Mouse (Mus musculus) kidney, adult 2 months (tissue): ENCODE measurements around the gene Rnf123. TPM values are rescaled to one million over a fixed set of nuclear protein-coding genes. Genes with fewer than 3 reads are reported as not detected.

Experiments
- DNase-seq: peaks from one replicate; pipeline ENCODE4 v3.0.0; 2021
- H3K27ac ChIP-seq: fragments of 200-500 bp; 2 replicates; pipeline ENCODE4 v1.5.1; 2012; ENCODE audit warnings: low read depth, low read length, control low read depth, inconsistent platforms; ENCODE audit not compliant: insufficient read depth
- H3K27me3 ChIP-seq: fragments of 200-500 bp; replicated peaks from 2 replicates; pipeline ENCODE4 v1.6.1; 2012; ENCODE audit warnings: mild to moderate bottlenecking, moderate library complexity, low read length, inconsistent platforms; ENCODE audit not compliant: control insufficient read depth, insufficient read depth
- H3K36me3 ChIP-seq: fragments of 200-500 bp; 2 replicates; pipeline ENCODE4 v1.6.1; 2012; ENCODE audit warnings: mild to moderate bottlenecking, moderate library complexity, low read length, inconsistent platforms; ENCODE audit not compliant: control insufficient read depth, insufficient read depth
- H3K4me1 ChIP-seq: fragments of 200-500 bp; 2 replicates; pipeline ENCODE4 v1.6.1; 2011; ENCODE audit warnings: low read length; ENCODE audit not compliant: control insufficient read depth, insufficient read depth
- H3K4me3 ChIP-seq: fragments of 200-500 bp; 2 replicates; pipeline ENCODE4 v1.5.1; 2011; ENCODE audit warnings: mild to moderate bottlenecking, low read depth, low read length, control low read depth; ENCODE audit not compliant: insufficient read depth
- CTCF ChIP-seq: fragments of 200-500 bp; conservative IDR thresholded peaks from 2 replicates; pipeline ENCODE4 v1.5.1; 2011; ENCODE audit warnings: low read depth, mild to moderate bottlenecking, control low read depth, low read length, moderate library complexity, mixed read lengths; ENCODE audit not compliant: insufficient read depth, insufficient read length
- POLR2A ChIP-seq: fragments of 200-500 bp; IDR thresholded peaks from one replicate; pipeline ENCODE4 v1.6.1; 2011; ENCODE audit warnings: low read depth, low read length, control low read depth
- WGBS: fragments of 180-500 bp; shearing (Covaris S2); methylation state at CpG from one replicate; pipeline ENCODE4 v1.1.7; 2018; 5-methylcytosine and 5-hydroxymethylcytosine counted together
- polyA plus RNA-seq: library from polyadenylated mRNA; depleted of rRNA; stranded (reverse); fragments of >200 nt; gene quantifications from 2 replicates; pipeline ENCODE4 v1.2.3, GENCODE M21; 2012

Rnf123 gene
- polyA plus RNA-seq, 1 experiment, result 92.1 TPM

DNA sequence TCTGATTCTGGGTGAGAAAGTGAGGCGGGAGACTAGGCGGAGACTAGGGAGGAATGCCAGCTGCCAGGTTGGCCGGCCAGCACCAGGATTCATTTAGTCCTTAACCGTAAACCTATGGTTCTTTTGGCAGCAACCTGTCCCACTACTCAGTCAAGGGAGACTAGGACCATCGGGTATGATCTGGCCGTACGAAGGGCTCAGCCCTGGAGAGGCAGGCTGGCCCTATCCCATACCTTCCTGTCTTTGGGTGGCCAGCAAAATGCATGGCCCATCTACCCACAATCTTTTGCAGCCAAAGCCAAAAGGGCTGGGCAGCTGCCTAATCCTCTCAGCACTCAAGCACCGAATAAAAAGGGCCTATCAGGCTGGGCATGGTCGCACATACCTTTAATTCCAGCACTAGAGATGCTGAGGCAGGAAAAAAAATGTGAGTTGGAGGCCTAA lies 10.6 kb downstream of the Rnf123 start:
- no peak for TF ChIP-seq POLR2A
- TF ChIP-seq CTCF, result no peak
- Histone ChIP-seq H3K36me3 (no peaks in the 10 kb centered on the region), H3K27me3 (no peaks in the 10 kb centered on the region), H3K27ac (no peak overlapping the region), H3K4me3 (no peak overlapping the region), H3K4me1 (no peaks in the 10 kb centered on the region)
- WGBS, result 73% methylated on average over 9 of the region's 9 CpGs
- DNase-seq, result no peak

GRCm38 (mm10) chr9:108071801-108072200 lies 11.3 kb downstream of the Rnf123 start:
- Histone ChIP-seq H3K27me3 (no peaks in the 10 kb centered on the region), H3K36me3 (no peaks in the 10 kb centered on the region), H3K4me1 (no peaks in the 10 kb centered on the region), H3K27ac (no peak overlapping the region), H3K4me3 (no peak overlapping the region)
- no peak for TF ChIP-seq CTCF
- no peak for TF ChIP-seq POLR2A
- WGBS, result 91% methylated on average over 4 of the region's 4 CpGs
- DNase-seq, result no peak

- no peaks in the 10 kb centered on the region for H3K36me3 ChIP-seq
- H3K4me1 ChIP-seq, result no peaks in the 10 kb centered on the region
- no peak for DNase-seq
- H3K27me3 ChIP-seq, result no peaks in the 10 kb centered on the region
- H3K4me3 ChIP-seq, result no peak overlapping the region
- WGBS, result 79% methylated on average over 7 of the region's 7 CpGs
- TF ChIP-seq CTCF (no peak), POLR2A (no peak)
- H3K27ac ChIP-seq, result no peak overlapping the region
These were observed 13.6 kb downstream of the Rnf123 start for GRCm38 (mm10) chr9:108069529-108069928.

DNA sequence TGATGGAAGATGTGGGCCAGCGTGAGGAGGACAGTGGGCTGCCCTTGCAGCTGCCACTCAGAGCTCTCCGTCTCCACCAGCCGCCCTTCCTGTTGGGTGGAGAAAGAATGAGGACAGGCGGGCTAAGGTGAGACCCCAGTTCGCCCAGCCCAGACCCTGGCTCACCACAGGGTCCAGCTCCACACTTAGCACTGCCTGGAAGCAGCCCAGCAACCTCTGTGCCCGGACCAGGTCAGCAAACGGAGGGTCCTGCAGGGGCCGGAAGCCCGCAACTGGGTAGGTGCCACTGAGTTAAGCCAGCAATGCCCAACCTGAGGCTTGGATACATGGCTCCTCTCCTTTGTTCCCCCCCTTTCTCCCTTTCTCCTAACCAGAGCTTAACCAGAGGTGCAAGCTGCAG lies 14.1 kb downstream of the Rnf123 start:
- Histone ChIP-seq H3K27ac (no peak overlapping the region), H3K4me1 (no peaks in the 10 kb centered on the region), H3K27me3 (no peaks in the 10 kb centered on the region), H3K36me3 (no peaks in the 10 kb centered on the region), H3K4me3 (no peak overlapping the region)
- WGBS, result 95% methylated on average over 9 of the region's 9 CpGs
- no peak for TF ChIP-seq CTCF
- TF ChIP-seq POLR2A, result no peak
- no peak for DNase-seq

GRCm38 (mm10) chr9:108067900-108068299 lies 15.2 kb downstream of the Rnf123 start:
- peak; percentile 87 for DNase-seq
- no peaks in the 10 kb centered on the region for H3K4me1 ChIP-seq
- 21% methylated on average over 8 of the region's 8 CpGs for WGBS
- H3K27ac ChIP-seq, result no peak overlapping the region
- no peak overlapping the region for H3K4me3 ChIP-seq
- H3K27me3 ChIP-seq, result no peaks in the 10 kb centered on the region
- TF ChIP-seq POLR2A (no peak), CTCF (peak; percentile 96)
- H3K36me3 ChIP-seq, result no peaks in the 10 kb centered on the region

DNA sequence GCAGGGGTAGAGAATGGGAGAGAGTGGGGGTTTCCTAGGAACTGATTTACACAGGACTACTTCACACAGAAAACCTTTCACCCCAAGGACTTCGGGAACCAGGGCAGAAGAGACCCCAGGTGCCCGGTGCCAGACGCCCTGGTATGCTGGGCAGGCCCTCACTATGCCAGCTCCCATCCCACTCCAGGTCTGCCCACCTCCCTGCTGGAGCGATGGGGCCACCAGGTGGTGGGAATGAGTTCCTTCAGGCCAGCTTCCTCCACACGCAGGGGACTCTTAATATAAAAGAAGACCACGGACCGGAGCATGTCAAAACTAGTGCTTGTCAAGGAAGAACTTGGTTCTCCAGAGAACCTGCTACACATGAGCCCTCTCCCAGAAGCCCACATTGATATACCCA lies 15.9 kb downstream of the Rnf123 start:
- Histone ChIP-seq H3K36me3 (no peaks in the 10 kb centered on the region), H3K27ac (no peak overlapping the region), H3K4me3 (no peak overlapping the region), H3K4me1 (no peaks in the 10 kb centered on the region), H3K27me3 (no peaks in the 10 kb centered on the region)
- 84% methylated on average over 7 of the region's 7 CpGs for WGBS
- DNase-seq, result no peak
- TF ChIP-seq CTCF, result no peak
- TF ChIP-seq POLR2A, result no peak

GRCm38 (mm10) chr9:108065491-108066011 lies 17.6 kb downstream of the Rnf123 start:
- 41% methylated on average over 5 of the region's 5 CpGs for WGBS
- peak; percentile 68 for DNase-seq
- H3K4me3 ChIP-seq, result no peak overlapping the region
- no peak for TF ChIP-seq POLR2A
- peak; percentile 73 for TF ChIP-seq CTCF
- H3K27me3 ChIP-seq, result no peaks in the 10 kb centered on the region
- H3K27ac ChIP-seq, result no peak overlapping the region
- H3K4me1 ChIP-seq, result no peaks in the 10 kb centered on the region
- H3K36me3 ChIP-seq, result no peaks in the 10 kb centered on the region
